ENCODE assay signal across 9 mouse cellular contexts in the genomic region with DNA sequence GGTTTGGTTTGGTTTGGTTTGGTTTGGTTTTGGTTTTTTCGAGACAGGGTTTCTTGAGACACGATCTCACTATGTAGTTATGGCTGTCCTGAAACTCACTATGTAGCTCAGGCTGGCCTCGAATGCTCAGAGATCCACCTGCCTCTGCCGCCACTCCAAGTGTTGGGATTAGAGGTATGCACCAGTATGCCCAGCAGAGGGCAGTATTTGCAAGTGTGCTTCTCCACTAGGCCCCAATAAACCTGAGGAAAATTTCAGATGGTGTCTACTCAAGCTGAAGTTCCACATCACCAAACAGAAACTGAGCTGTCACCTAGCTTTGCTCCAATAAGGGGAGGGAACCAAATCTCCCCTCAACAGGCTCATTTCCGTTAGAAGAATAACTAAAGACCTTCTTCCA. TPM values are rescaled to one million over a fixed set of nuclear protein-coding genes. Genes with fewer than 3 reads are reported as not detected.
DNase-seq lines count a peak whose midpoint lies in the region; ATAC-seq and TF ChIP-seq lines count a peak whose summit lies in the region.
"Had no signal": no experiment of that assay in that cellular context is flagged by ENCODE, and none has a peak within 500 bp of the region (broad histone marks: within the 10 kb centered on the region; RNA-seq: fewer than 3 reads in every experiment).

No protein-coding gene starts in this region.

- TF ChIP-seq EP300 in CH12.LX (IDR thresholded peaks at IDR 0.05; ENCODE audit: low read length), result no peak

- H3K4me1 ChIP-seq in hindbrain, postnatal 0 days (ENCODE audit: insufficient read depth, low read length), result no peaks in the 10 kb centered on the region
- H3K4me1 ChIP-seq in hindbrain, embryonic 11.5 days (replicated peaks; ENCODE audit: control insufficient read depth, insufficient read depth, low read length), result no peaks in the 10 kb centered on the region
- peaks cover 2 to 12% of the 10 kb centered on the region in 2 experiments; a peak in 2 of 4 replicates for H3K4me1 ChIP-seq in CH12.LX (ENCODE audit: control insufficient read depth in 1 of 2, insufficient read depth in 2 of 2)
- H3K4me1 ChIP-seq in bone marrow, adult 2 months (ENCODE audit: control insufficient read depth, insufficient read depth, low read length), result no peaks in the 10 kb centered on the region
- H3K4me1 ChIP-seq in hindbrain, embryonic 12.5 days, result 0 out of 2 replicates have a peak, but pooled peaks cover 3% of the 10 kb centered on the region

- no peak overlapping the region for H3K4me2 ChIP-seq in hindbrain, postnatal 0 days (ENCODE audit: low read depth, low read length)
- H3K4me2 ChIP-seq in hindbrain, embryonic 11.5 days (replicated peaks; ENCODE audit: low read depth, low read length), result no peak overlapping the region
- no peak overlapping the region for H3K4me2 ChIP-seq in CH12.LX (ENCODE audit: insufficient read depth, low read depth, poor library complexity, severe bottlenecking)
- H3K4me2 ChIP-seq in hindbrain, embryonic 12.5 days (replicated peaks), result no peak overlapping the region

- no peak overlapping the region for H3K9ac ChIP-seq in hindbrain, postnatal 0 days (replicated peaks; ENCODE audit: low read length)
- no peak overlapping the region for H3K9ac ChIP-seq in hindbrain, embryonic 11.5 days (ENCODE audit: low read depth, low read length)
- no peak overlapping the region for H3K9ac ChIP-seq in CH12.LX (ENCODE audit: insufficient read depth, low read depth)
- H3K9ac ChIP-seq in hindbrain, embryonic 12.5 days, result no peak overlapping the region

- TF ChIP-seq CTCF in hindbrain, postnatal 0 days (IDR thresholded peaks at IDR 0.05; ENCODE audit: low read depth), result peak; percentile 18; the same call in 1 of the 2 replicates
- TF ChIP-seq CTCF in CH12.LX (conservative IDR thresholded peaks at IDR 0.05 in 1 of 2, IDR thresholded peaks at IDR 0.05 in 1 of 2; ENCODE audit: low read depth in 2 of 2, low read length in 2 of 2), result peak; percentile 68 to 77
- peak; percentile 70 for TF ChIP-seq CTCF in bone marrow, adult 2 months (IDR thresholded peaks at IDR 0.05; ENCODE audit: control insufficient read depth, insufficient read depth, low read length)

- H3K4me3 ChIP-seq in hindbrain, postnatal 0 days (ENCODE audit: low read length), result no peak overlapping the region
- no peak overlapping the region for H3K4me3 ChIP-seq in hindbrain, embryonic 11.5 days (ENCODE audit: low read depth, low read length)
- no peak overlapping the region for H3K4me3 ChIP-seq in CH12.LX (replicated peaks in 1 of 3; ENCODE audit: low read depth in 2 of 3, low read length in 2 of 3, poor library complexity in 1 of 3)
- H3K4me3 ChIP-seq in bone marrow, adult 2 months (replicated peaks; ENCODE audit: control insufficient read depth, low read depth, low read length), result no peak overlapping the region
- H3K4me3 ChIP-seq in hindbrain, embryonic 12.5 days, result no peak overlapping the region
- H3K4me3 ChIP-seq: erythroblast, embryonic 14.5 days had no signal

- TF ChIP-seq RAD21 in CH12.LX (IDR thresholded peaks at IDR 0.05; ENCODE audit: low read depth, low read length), result peak; percentile 60

- WGBS in hindbrain, postnatal 0 days, result 91% methylated on average over 5 of the region's 5 CpGs
- WGBS in hindbrain, embryonic 11.5 days, result 87% methylated on average over 5 of the region's 5 CpGs
- 71% methylated on average over 5 of the region's 5 CpGs for WGBS in bone marrow, adult 2 months
- 88% methylated on average over 5 of the region's 5 CpGs for WGBS in hindbrain, embryonic 12.5 days

- no peaks in the 10 kb centered on the region for H3K9me3 ChIP-seq in hindbrain, postnatal 0 days (ENCODE audit: low read length)
- H3K9me3 ChIP-seq in hindbrain, embryonic 11.5 days (ENCODE audit: control insufficient read depth, low read length), result no peaks in the 10 kb centered on the region
- no peaks in the 10 kb centered on the region for H3K9me3 ChIP-seq in CH12.LX (replicated peaks; ENCODE audit: low read length)
- no peaks in the 10 kb centered on the region for H3K9me3 ChIP-seq in hindbrain, embryonic 12.5 days (replicated peaks)

- H3K79me2 ChIP-seq in CH12.LX (replicated peaks; ENCODE audit: control insufficient read depth, extremely low read depth, insufficient read depth, poor library complexity, severe bottlenecking), result no peaks in the 10 kb centered on the region

- no peak for DNase-seq in hindbrain, postnatal 0 days (ENCODE audit: low spot score)
- DNase-seq in hindbrain, embryonic 11.5 days (ENCODE audit: low spot score), result no peak
- peak; percentile 81 for DNase-seq in CH12.LX (ENCODE audit: extremely low read depth)
- DNase-seq in lung, postnatal 25 days (ENCODE audit: low spot score), result peak; percentile 2
- DNase-seq in frontal cortex, postnatal 25 days (ENCODE audit: low spot score in 2 of 2), result no peak
- DNase-seq in layer of hippocampus, postnatal 10 days (ENCODE audit: low spot score in 2 of 2), result no peak

- ATAC-seq in hindbrain, postnatal 0 days, result no peak
- ATAC-seq in hindbrain, embryonic 11.5 days (ENCODE audit: low FRiP score), result no peak
- ATAC-seq in hindbrain, embryonic 12.5 days (ENCODE audit: low FRiP score), result no peak

- in situ Hi-C loops in CH12.LX (cut with MboI; ENCODE audit: low pct_ligation_motif_present, low pct_unique_long_range_greater_than_20kb, low sequenced_read_pairs), result no loop called here

- H3K27me3 ChIP-seq in hindbrain, postnatal 0 days (ENCODE audit: insufficient read depth, low read length), result no peaks in the 10 kb centered on the region
- no peaks in the 10 kb centered on the region for H3K27me3 ChIP-seq in hindbrain, embryonic 11.5 days (ENCODE audit: control insufficient read depth, insufficient read depth, low read length)
- H3K27me3 ChIP-seq in CH12.LX (replicated peaks), result no peaks in the 10 kb centered on the region
- no peaks in the 10 kb centered on the region for H3K27me3 ChIP-seq in hindbrain, embryonic 12.5 days

- no peaks in the 10 kb centered on the region for H3K36me3 ChIP-seq in hindbrain, postnatal 0 days (ENCODE audit: insufficient read depth, low read length)
- no peaks in the 10 kb centered on the region for H3K36me3 ChIP-seq in hindbrain, embryonic 11.5 days (ENCODE audit: control insufficient read depth, insufficient read depth, low read length)
- H3K36me3 ChIP-seq in CH12.LX (replicated peaks in 1 of 2; ENCODE audit: control insufficient read depth in 1 of 2, insufficient read depth in 1 of 2, low read length in 1 of 2), result peaks cover 0 to 3% of the 10 kb centered on the region in 2 experiments
- no peaks in the 10 kb centered on the region for H3K36me3 ChIP-seq in hindbrain, embryonic 12.5 days

- H3K27ac ChIP-seq in hindbrain, postnatal 0 days, result no peak overlapping the region
- H3K27ac ChIP-seq in hindbrain, embryonic 11.5 days (ENCODE audit: low read depth, low read length), result no peak overlapping the region
- no peak overlapping the region for H3K27ac ChIP-seq in CH12.LX (ENCODE audit: insufficient read depth, low read depth)
- no peak overlapping the region for H3K27ac ChIP-seq in bone marrow, adult 2 months (ENCODE audit: control insufficient read depth, insufficient read depth, low read depth, low read length, poor library complexity)
- H3K27ac ChIP-seq in hindbrain, embryonic 12.5 days, result no peak overlapping the region

- TF ChIP-seq POLR2A in CH12.LX (IDR thresholded peaks at IDR 0.05; ENCODE audit: low read depth, low read length), result no peak
- TF ChIP-seq POLR2A in bone marrow, adult 2 months (IDR thresholded peaks at IDR 0.05; ENCODE audit: borderline replicate concordance, control insufficient read depth, low read depth, low read length), result no peak

- dilution Hi-C loops in CH12.LX (cut with MboI; ENCODE audit: extremely low pct_ligation_motif_present, extremely low pct_unique_long_range_greater_than_20kb, low sequenced_read_pairs), result no loop called here

RNA-seq across cellular contexts. Expression of a gene that starts 31.8 kb away (rescaled TPM):
- total RNA-seq in hindbrain, postnatal 0 days (2014; rRNA removed), result 56.4 and 153 TPM in 2 replicates
- 1,492 and 1,507 TPM in 2 replicates for polyA plus RNA-seq in hindbrain, postnatal 0 days (2015; fragmentation: Nextera tagmentation; extraction: Ambion mirVana)
- polyA plus RNA-seq in hindbrain, embryonic 11.5 days (2014; fragmentation: Nextera tagmentation; extraction: Ambion mirVana), result 1,259 and 1,264 TPM in 2 replicates
- total RNA-seq in CH12.LX (2012; rRNA removed) (5,149 and 5,532 TPM in 2 replicates), CH12.LX (2014; rRNA removed) (460 and 635 TPM in 2 replicates)
- 1,193 and 1,316 TPM in 2 replicates for polyA plus RNA-seq in CH12.LX (2012; ENCODE audit: insufficient read length, low read depth)
- 1,025 and 1,436 TPM in 2 replicates for polyA plus RNA-seq in bone marrow, adult 2 months (2011; ENCODE audit: insufficient read depth, insufficient read length, low replicate concordance, missing spikeins)
- 1,000 to 10,000 TPM; 1,110 to 1,201 TPM for total RNA-seq in layer of hippocampus, postnatal 10 days (2021)
- polyA plus RNA-seq in hindbrain, embryonic 12.5 days (2016; fragmentation: Nextera tagmentation; extraction: Ambion mirVana), result 1,103 and 1,375 TPM in 2 replicates

RNA-seq across cellular contexts. Expression of a gene that starts 41.4 kb away (rescaled TPM):
- total RNA-seq in hindbrain, postnatal 0 days (2014; rRNA removed), result 0.37 and 0.86 TPM in 2 replicates
- polyA plus RNA-seq in hindbrain, postnatal 0 days (2015; fragmentation: Nextera tagmentation; extraction: Ambion mirVana), result 3.4 and 3.6 TPM in 2 replicates
- 23.6 and 27.2 TPM in 2 replicates for polyA plus RNA-seq in hindbrain, embryonic 11.5 days (2014; fragmentation: Nextera tagmentation; extraction: Ambion mirVana)
- 9.1 and 9.2 TPM in 2 replicates for total RNA-seq in CH12.LX (2012; rRNA removed)
- 33.6 and 35.0 TPM in 2 replicates for total RNA-seq in CH12.LX (2014; rRNA removed)
- polyA plus RNA-seq in CH12.LX (2012; ENCODE audit: insufficient read length, low read depth), result 23.8 and 24.6 TPM in 2 replicates
- 14.2 and 17.3 TPM in 2 replicates for polyA plus RNA-seq in bone marrow, adult 2 months (2011; ENCODE audit: insufficient read depth, insufficient read length, low replicate concordance, missing spikeins)
- under 1 TPM; 0.80 to 0.85 TPM for total RNA-seq in layer of hippocampus, postnatal 10 days (2021)
- 15.0 and 15.5 TPM in 2 replicates for polyA plus RNA-seq in hindbrain, embryonic 12.5 days (2016; fragmentation: Nextera tagmentation; extraction: Ambion mirVana)

RNA-seq across cellular contexts. Expression of a gene that starts 56.7 kb away (rescaled TPM):
- total RNA-seq in hindbrain, postnatal 0 days (2014; rRNA removed), result 80.6 and 99.1 TPM in 2 replicates
- polyA plus RNA-seq in hindbrain, postnatal 0 days (2015; fragmentation: Nextera tagmentation; extraction: Ambion mirVana), result 417 and 430 TPM in 2 replicates
- polyA plus RNA-seq in hindbrain, embryonic 11.5 days (2014; fragmentation: Nextera tagmentation; extraction: Ambion mirVana), result 461 and 473 TPM in 2 replicates
- total RNA-seq in CH12.LX (2012; rRNA removed) (1,571 and 1,698 TPM in 2 replicates), CH12.LX (2014; rRNA removed) (1,160 and 1,263 TPM in 2 replicates)
- polyA plus RNA-seq in CH12.LX (2012; ENCODE audit: insufficient read length, low read depth), result 748 and 828 TPM in 2 replicates
- polyA plus RNA-seq in bone marrow, adult 2 months (2011; ENCODE audit: insufficient read depth, insufficient read length, low replicate concordance, missing spikeins), result 622 and 901 TPM in 2 replicates
- total RNA-seq in layer of hippocampus, postnatal 10 days (2021), result 100 to 1,000 TPM; 243 to 248 TPM
- 409 and 448 TPM in 2 replicates for polyA plus RNA-seq in hindbrain, embryonic 12.5 days (2016; fragmentation: Nextera tagmentation; extraction: Ambion mirVana)

RNA-seq across cellular contexts. Expression of a gene that starts 56.8 kb away (rescaled TPM):
- total RNA-seq in hindbrain, postnatal 0 days (2014; rRNA removed), result 64.6 and 71.1 TPM in 2 replicates
- 39.7 and 42.2 TPM in 2 replicates for polyA plus RNA-seq in hindbrain, postnatal 0 days (2015; fragmentation: Nextera tagmentation; extraction: Ambion mirVana)
- polyA plus RNA-seq in hindbrain, embryonic 11.5 days (2014; fragmentation: Nextera tagmentation; extraction: Ambion mirVana), result 35.9 and 37.7 TPM in 2 replicates
- total RNA-seq in CH12.LX (2012; rRNA removed), result 58.1 and 72.2 TPM in 2 replicates
- total RNA-seq in CH12.LX (2014; rRNA removed), result 104 and 106 TPM in 2 replicates
- polyA plus RNA-seq in CH12.LX (2012; ENCODE audit: insufficient read length, low read depth), result 48.7 and 54.2 TPM in 2 replicates
- polyA plus RNA-seq in bone marrow, adult 2 months (2011; ENCODE audit: insufficient read depth, insufficient read length, low replicate concordance, missing spikeins), result 7.5 and 13.2 TPM in 2 replicates
- total RNA-seq in layer of hippocampus, postnatal 10 days (2021), result 10 to 100 TPM; 34.9 to 35.3 TPM
- polyA plus RNA-seq in hindbrain, embryonic 12.5 days (2016; fragmentation: Nextera tagmentation; extraction: Ambion mirVana), result 53.2 and 60.2 TPM in 2 replicates

Comparison
In these comparisons a context has a peak if more than half of its experiments do, and no peak if none do; other contexts are left out.
1. DNase-seq: peak in CH12.LX (single experiment) and lung, postnatal 25 days (single experiment); none in hindbrain, postnatal 0 days (single experiment), hindbrain, embryonic 11.5 days (single experiment), frontal cortex, postnatal 25 days (0 of 2) and layer of hippocampus, postnatal 10 days (0 of 2).
2. CTCF ChIP-seq: peak in every context shown above with its lines; median percentile 72 in CH12.LX; 70 in bone marrow, adult 2 months; 18 in hindbrain, postnatal 0 days.